Comparison of ENCODE assay signal across 9 mouse cellular contexts in genomic region chr15:7810556-7811252, GRCm38 (mm10). TPM values are rescaled to one million over a fixed set of nuclear protein-coding genes. Genes with fewer than 3 reads are reported as not detected.
DNase-seq lines count a peak whose midpoint lies in the region; ATAC-seq and TF ChIP-seq lines count a peak whose summit lies in the region.
"Had no signal": no experiment of that assay in that cellular context is flagged by ENCODE, and none has a peak within 500 bp of the region (broad histone marks: within the 10 kb centered on the region; RNA-seq: fewer than 3 reads in every experiment).

Gene Gdnf, plus strand, starts transcription at chr15:7810846.

- ATAC-seq in liver, embryonic 16.5 days (ENCODE audit: low read depth), result no peak
- ATAC-seq in erythroid progenitor cell, adult 5-6 weeks (replicated peaks; ENCODE audit: low FRiP score, poor library complexity, severe bottlenecking), result no peak

- no peaks in the 10 kb centered on the region for H3K9me3 ChIP-seq in hindbrain, embryonic 10.5 days
- H3K9me3 ChIP-seq in liver, embryonic 16.5 days (replicated peaks; ENCODE audit: control insufficient read depth, low read length), result no peaks in the 10 kb centered on the region

- peak within 1 kb of the TSS; percentile 43 for H3K4me2 ChIP-seq in liver, embryonic 16.5 days (ENCODE audit: low read depth, low read length)

- no peak within 1 kb of the TSS for H3K9ac ChIP-seq in liver, embryonic 16.5 days (ENCODE audit: low read depth, low read length)

- H3K36me3 ChIP-seq in hindbrain, embryonic 10.5 days, result no peaks in the 10 kb centered on the region
- H3K36me3 ChIP-seq in liver, embryonic 16.5 days (ENCODE audit: control insufficient read depth, insufficient read depth), result no peaks in the 10 kb centered on the region
- H3K36me3 ChIP-seq in small intestine, adult 2 months (ENCODE audit: control insufficient read depth, insufficient read depth, low read length), result no peaks in the 10 kb centered on the region

- H3K27me3 ChIP-seq in hindbrain, embryonic 10.5 days (ENCODE audit: insufficient read depth, poor library complexity, severe bottlenecking), result peaks cover 100% of the 10 kb centered on the region
- peaks cover 81% of the 10 kb centered on the region for H3K27me3 ChIP-seq in liver, embryonic 16.5 days (ENCODE audit: control insufficient read depth, insufficient read depth, low read depth, low read length)
- H3K27me3 ChIP-seq in small intestine, adult 2 months (ENCODE audit: control insufficient read depth, insufficient read depth, low read length), result peaks cover 50% of the 10 kb centered on the region
- H3K27me3 ChIP-seq: CH12.LX had no signal

- H3K4me1 ChIP-seq in hindbrain, embryonic 10.5 days (replicated peaks), result peaks cover 56% of the 10 kb centered on the region
- H3K4me1 ChIP-seq in liver, embryonic 16.5 days (ENCODE audit: control insufficient read depth, low read depth, low read length), result no peaks in the 10 kb centered on the region; the same call in 1 of the 2 replicates
- H3K4me1 ChIP-seq in small intestine, adult 2 months (ENCODE audit: control insufficient read depth, insufficient read depth, insufficient read length, low read length), result 0 out of 2 replicates have a peak, but pooled peaks cover 3% of the 10 kb centered on the region

- peak within 1 kb of the TSS; percentile 66 for H3K4me3 ChIP-seq in hindbrain, embryonic 10.5 days
- peak within 1 kb of the TSS; percentile 25 for H3K4me3 ChIP-seq in liver, embryonic 16.5 days (ENCODE audit: low read depth, low read length)
- peak within 1 kb of the TSS; percentile 63 for H3K4me3 ChIP-seq in small intestine, adult 2 months (ENCODE audit: low read depth, low read length)

- peak within 1 kb of the TSS; percentile 62 for H3K27ac ChIP-seq in hindbrain, embryonic 10.5 days
- no peak within 1 kb of the TSS for H3K27ac ChIP-seq in liver, embryonic 16.5 days (ENCODE audit: low read length)
- H3K27ac ChIP-seq in small intestine, adult 2 months (ENCODE audit: insufficient read depth, low read depth, low read length), result peak within 1 kb of the TSS; percentile 26

- TF ChIP-seq CTCF in small intestine, adult 2 months (IDR thresholded peaks at IDR 0.05; ENCODE audit: extremely low read depth, insufficient read length, insufficient replicate concordance, low read depth, low read length), result no peak

- TF ChIP-seq POLR2A in small intestine, adult 2 months (IDR thresholded peaks at IDR 0.05; ENCODE audit: low read depth, low read length), result no peak

- DNase-seq in cerebellum, postnatal 10 days, result peak; percentile 52 to 53
- no peak for DNase-seq in cerebellum, adult 11-12 months
- DNase-seq in urinary bladder, adult 2 months (ENCODE audit: low spot score), result peak; percentile 24
- no peak for DNase-seq in urinary bladder, postnatal 25 days (ENCODE audit: low spot score)
- peak; percentile 65 for DNase-seq in hindbrain, embryonic 10.5 days (ENCODE audit: low spot score)

- WGBS in hindbrain, embryonic 10.5 days, result under 1% methylated on average over 73 of the region's 73 CpGs
- WGBS in liver, embryonic 16.5 days (ENCODE audit: insufficient replicate concordance), result under 1% methylated on average over 73 of the region's 73 CpGs
- 1% methylated on average over 73 of the region's 73 CpGs for WGBS in small intestine, adult 2 months

RNA-seq across cellular contexts. Expression of gene Gdnf, which starts in this region (rescaled TPM):
- 0.21 and 0.30 TPM in 2 replicates for polyA plus RNA-seq in urinary bladder, adult 2 months (2012; rRNA removed)
- polyA plus RNA-seq in hindbrain, embryonic 10.5 days (2016; fragmentation: Nextera tagmentation; extraction: Ambion mirVana), result 0.66 and 0.78 TPM in 2 replicates
- not detected in 2 replicates for polyA plus RNA-seq in liver, embryonic 16.5 days (2015; fragmentation: Nextera tagmentation; extraction: Ambion mirVana)
- 0.56 and 1.1 TPM in 2 replicates for polyA plus RNA-seq in small intestine, adult 2 months (2012; rRNA removed)
- not detected in 2 replicates for total RNA-seq in erythroid progenitor cell, adult 5-6 weeks (2015; ENCODE audit: low replicate concordance)
- not detected in 2 replicates for total RNA-seq in erythroid progenitor cell, adult 5-6 weeks (2017; ENCODE audit: low replicate concordance)
- total RNA-seq: CH12.LX had no signal

Comparison
In these comparisons a context has a peak if more than half of its experiments do, and no peak if none do; other contexts are left out.
1. DNase-seq: peak in cerebellum, postnatal 10 days (2 of 2); none in cerebellum, adult 11-12 months (single experiment) and urinary bladder, postnatal 25 days (single experiment).
2. Peak in DNase-seq in urinary bladder, adult 2 months; RNA of the gene not detected or under 1 TPM.
3. Peak in DNase-seq, H3K4me3 ChIP-seq and H3K27ac ChIP-seq in hindbrain, embryonic 10.5 days; RNA of the gene not detected or under 1 TPM.
4. Peak in every context shown above with its lines, with median percentiles within 50 percentile points of each other: H3K4me3 ChIP-seq.